Mouse (Mus musculus): ENCODE data around the gene Rasa3. TPM values are rescaled to one million over a fixed set of nuclear protein-coding genes. Genes with fewer than 3 reads are reported as not detected.

Rasa3 gene
- total and polyA plus RNA-seq, 2 experiments from 2014 or later = 13.2 to 29.9 TPM

- 0 out of 2 replicates have a peak, but pooled peaks cover 4% of the 10 kb centered on the region for H3K9me3 ChIP-seq (replicated peaks; ENCODE audit: control insufficient read depth, low read length)
- no peaks in the 10 kb centered on the region for H3K4me1 ChIP-seq (ENCODE audit: control insufficient read depth, insufficient read depth)
- H3K36me3 ChIP-seq (replicated peaks; ENCODE audit: control insufficient read depth, insufficient read depth, low read length) = no peaks in the 10 kb centered on the region
- 70% methylated on average over 5 of the region's 5 CpGs for WGBS
- no peaks in the 10 kb centered on the region for H3K27me3 ChIP-seq (ENCODE audit: control insufficient read depth, insufficient read depth, low read length)
- H3K27ac ChIP-seq (ENCODE audit: low read depth) = no peak overlapping the region
- DNase-seq (ENCODE audit: low spot score) (no peak), ATAC-seq (ENCODE audit: insufficient read depth, low read depth) (no peak)
- no peak overlapping the region for H3K4me3 ChIP-seq (ENCODE audit: low read depth, low read length)
- H3K4me2 ChIP-seq (ENCODE audit: low read depth, low read length) = no peak overlapping the region
- H3K9ac ChIP-seq (replicated peaks; ENCODE audit: low read depth, low read length) = no peak overlapping the region
- no peak for TF ChIP-seq EP300 (IDR thresholded peaks at IDR 0.05; ENCODE audit: low read depth)
- TF ChIP-seq CTCF (IDR thresholded peaks at IDR 0.05; ENCODE audit: low read depth) = no peak
Observed at GRCm38 (mm10) chr8:13540122-13540521, 137.3 kb downstream of the Rasa3 start.

DNA sequence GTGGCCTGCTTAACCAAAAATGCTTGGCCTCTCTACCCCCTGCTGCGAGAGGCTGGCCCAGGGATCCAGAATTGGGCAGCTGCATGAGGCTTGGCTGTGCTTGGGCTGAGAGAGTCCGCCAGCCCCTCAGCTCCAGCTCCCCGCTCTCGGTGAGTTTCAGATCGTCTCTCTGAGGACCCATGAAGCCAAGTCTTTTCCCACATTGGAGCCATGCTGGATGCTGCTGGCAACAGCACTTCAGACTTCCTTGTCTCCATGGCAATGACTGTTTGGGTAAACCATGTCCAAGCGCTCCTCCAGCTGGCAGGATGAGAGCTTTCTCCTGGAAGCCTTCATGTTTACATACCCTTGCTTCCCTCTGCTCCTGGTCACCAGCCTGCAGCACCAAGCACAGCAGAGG, 138.6 kb downstream of the Rasa3 start:
- no peaks in the 10 kb centered on the region for H3K9me3 ChIP-seq (replicated peaks; ENCODE audit: control insufficient read depth, low read length)
- H3K27ac ChIP-seq (ENCODE audit: low read depth) = no peak overlapping the region
- no peaks in the 10 kb centered on the region for H3K4me1 ChIP-seq (ENCODE audit: control insufficient read depth, insufficient read depth)
- ATAC-seq (ENCODE audit: insufficient read depth, low read depth) = peak; percentile 77
- H3K4me3 ChIP-seq (ENCODE audit: low read depth, low read length) = no peak overlapping the region
- no peak overlapping the region for H3K9ac ChIP-seq (replicated peaks; ENCODE audit: low read depth, low read length)
- H3K4me2 ChIP-seq (ENCODE audit: low read depth, low read length) = no peak overlapping the region
- H3K27me3 ChIP-seq (ENCODE audit: control insufficient read depth, insufficient read depth, low read length) = no peaks in the 10 kb centered on the region
- peak; percentile 71 for DNase-seq (ENCODE audit: low spot score)
- 41% methylated on average over 6 of the region's 6 CpGs for WGBS
- no peaks in the 10 kb centered on the region for H3K36me3 ChIP-seq (replicated peaks; ENCODE audit: control insufficient read depth, insufficient read depth, low read length)
- TF ChIP-seq EP300 (IDR thresholded peaks at IDR 0.05; ENCODE audit: low read depth) (no peak), CTCF (IDR thresholded peaks at IDR 0.05; ENCODE audit: low read depth) (no peak)

DNA sequence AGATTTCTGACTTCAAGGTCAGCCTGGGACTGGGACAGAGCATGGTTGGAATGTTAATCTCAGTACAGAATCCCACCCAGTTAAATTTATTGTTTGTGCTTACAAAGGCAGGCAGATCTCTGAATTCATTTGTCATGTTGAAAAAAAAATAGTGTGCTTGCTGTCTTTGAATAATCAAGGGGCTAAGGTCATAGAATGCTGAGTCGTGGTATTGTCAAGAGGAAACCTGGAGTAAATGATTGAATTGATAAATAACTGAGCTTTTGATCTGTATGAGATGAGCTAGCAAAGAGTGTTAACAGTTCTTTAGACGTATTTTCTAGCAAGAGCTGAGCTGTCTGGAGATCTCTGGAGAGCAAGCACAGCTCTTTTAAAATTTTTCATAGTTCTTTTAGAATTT, 140.3 kb downstream of the Rasa3 start:
- ATAC-seq (ENCODE audit: insufficient read depth, low read depth) = no peak
- H3K4me3 ChIP-seq (ENCODE audit: low read depth, low read length) = no peak overlapping the region
- no peak for DNase-seq (ENCODE audit: low spot score)
- no peak overlapping the region for H3K4me2 ChIP-seq (ENCODE audit: low read depth, low read length)
- WGBS = 76% methylated on average over 2 of the region's 2 CpGs
- H3K27ac ChIP-seq (ENCODE audit: low read depth) = no peak overlapping the region
- H3K4me1 ChIP-seq (ENCODE audit: control insufficient read depth, insufficient read depth) = peaks cover 5% of the 10 kb centered on the region; the same call in 1 of the 2 replicates
- no peaks in the 10 kb centered on the region for H3K27me3 ChIP-seq (ENCODE audit: control insufficient read depth, insufficient read depth, low read length)
- H3K9me3 ChIP-seq (replicated peaks; ENCODE audit: control insufficient read depth, low read length) = no peaks in the 10 kb centered on the region
- no peak overlapping the region for H3K9ac ChIP-seq (replicated peaks; ENCODE audit: low read depth, low read length)
- no peak for TF ChIP-seq CTCF (IDR thresholded peaks at IDR 0.05; ENCODE audit: low read depth)
- no peaks in the 10 kb centered on the region for H3K36me3 ChIP-seq (replicated peaks; ENCODE audit: control insufficient read depth, insufficient read depth, low read length)

GRCm38 (mm10) chr8:13533123-13533522, 144.3 kb downstream of the Rasa3 start:
- H3K9me3 ChIP-seq (replicated peaks; ENCODE audit: control insufficient read depth, low read length) = no peaks in the 10 kb centered on the region
- H3K27me3 ChIP-seq (ENCODE audit: control insufficient read depth, insufficient read depth, low read length) = no peaks in the 10 kb centered on the region
- ATAC-seq (ENCODE audit: insufficient read depth, low read depth) (no peak), DNase-seq (ENCODE audit: low spot score) (no peak)
- H3K4me2 ChIP-seq (ENCODE audit: low read depth, low read length) = no peak overlapping the region
- no peak overlapping the region for H3K27ac ChIP-seq (ENCODE audit: low read depth)
- H3K36me3 ChIP-seq (replicated peaks; ENCODE audit: control insufficient read depth, insufficient read depth, low read length) = no peaks in the 10 kb centered on the region
- 74% methylated on average over 8 of the region's 8 CpGs for WGBS
- no peak overlapping the region for H3K9ac ChIP-seq (replicated peaks; ENCODE audit: low read depth, low read length)
- H3K4me1 ChIP-seq (ENCODE audit: control insufficient read depth, insufficient read depth) = peaks cover 37% of the 10 kb centered on the region
- TF ChIP-seq EP300 (IDR thresholded peaks at IDR 0.05; ENCODE audit: low read depth) (no peak), CTCF (IDR thresholded peaks at IDR 0.05; ENCODE audit: low read depth) (no peak)
- no peak overlapping the region for H3K4me3 ChIP-seq (ENCODE audit: low read depth, low read length)

DNA sequence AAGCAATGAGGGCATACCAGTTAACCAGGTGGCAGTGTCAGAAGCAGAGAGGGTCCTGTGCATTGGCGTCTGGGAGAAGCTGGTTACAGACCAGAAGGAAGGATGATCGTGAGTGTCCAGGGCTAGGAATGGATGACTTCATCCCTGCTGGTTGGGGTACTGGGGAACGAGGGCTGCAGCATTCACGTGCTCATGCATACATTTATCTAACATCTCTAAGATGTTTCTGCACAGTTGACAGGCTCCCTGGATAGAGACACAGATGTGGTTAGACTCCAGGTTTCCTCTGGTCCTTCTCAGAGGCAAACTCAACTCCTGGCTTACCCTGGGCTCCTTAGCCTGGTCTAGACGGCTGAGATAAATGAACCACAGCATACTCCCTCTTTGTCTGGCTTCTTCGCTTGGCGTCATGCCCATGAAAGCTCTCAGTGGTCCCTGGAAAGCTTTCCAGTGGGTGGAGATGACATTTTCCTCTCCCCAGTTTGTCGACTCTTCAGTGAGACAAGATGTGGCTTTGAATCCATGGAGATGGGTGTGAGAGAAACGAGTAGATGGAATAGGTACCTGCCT, 145.7 kb downstream of the Rasa3 start:
- H3K4me3 ChIP-seq (ENCODE audit: low read depth, low read length) = no peak overlapping the region
- no peak for ATAC-seq (ENCODE audit: insufficient read depth, low read depth)
- peaks cover 37% of the 10 kb centered on the region for H3K4me1 ChIP-seq (ENCODE audit: control insufficient read depth, insufficient read depth)
- H3K36me3 ChIP-seq (replicated peaks; ENCODE audit: control insufficient read depth, insufficient read depth, low read length) = no peaks in the 10 kb centered on the region
- H3K9me3 ChIP-seq (replicated peaks; ENCODE audit: control insufficient read depth, low read length) = peaks cover 7% of the 10 kb centered on the region
- TF ChIP-seq CTCF (IDR thresholded peaks at IDR 0.05; ENCODE audit: low read depth) (no peak), EP300 (IDR thresholded peaks at IDR 0.05; ENCODE audit: low read depth) (no peak)
- no peaks in the 10 kb centered on the region for H3K27me3 ChIP-seq (ENCODE audit: control insufficient read depth, insufficient read depth, low read length)
- 23% methylated on average over 9 of the region's 9 CpGs for WGBS
- no peak for DNase-seq (ENCODE audit: low spot score)
- no peak overlapping the region for H3K4me2 ChIP-seq (ENCODE audit: low read depth, low read length)
- no peak overlapping the region for H3K9ac ChIP-seq (replicated peaks; ENCODE audit: low read depth, low read length)
- H3K27ac ChIP-seq (ENCODE audit: low read depth) = 0 out of 2 replicates have a peak overlapping the region, but pooled peaks have one; percentile 21

DNA sequence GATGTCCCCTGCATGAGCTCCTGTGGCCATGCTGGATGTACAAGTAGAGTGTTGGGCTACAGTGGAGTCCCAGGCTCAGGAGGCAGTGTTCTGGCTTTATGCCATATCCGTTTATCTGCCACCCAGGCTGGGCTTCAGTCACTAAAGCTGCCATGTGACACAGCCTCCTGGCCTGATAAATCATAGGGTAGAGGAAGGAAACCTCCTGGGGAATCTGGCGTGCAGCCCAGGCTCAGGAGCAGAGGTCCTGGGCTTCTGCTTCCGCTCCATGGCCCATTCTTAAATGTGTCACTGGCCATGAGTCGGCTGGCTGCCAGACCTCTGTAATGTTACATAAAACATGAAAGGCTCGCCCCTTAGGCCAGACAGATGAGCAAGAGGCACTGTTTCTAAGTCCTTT, 146.5 kb downstream of the Rasa3 start:
- DNase-seq (ENCODE audit: low spot score) (peak; percentile 85), ATAC-seq (ENCODE audit: insufficient read depth, low read depth) (peak; percentile 78)
- Histone ChIP-seq H3K36me3 (replicated peaks; ENCODE audit: control insufficient read depth, insufficient read depth, low read length) (no peaks in the 10 kb centered on the region), H3K27me3 (ENCODE audit: control insufficient read depth, insufficient read depth, low read length) (no peaks in the 10 kb centered on the region), H3K4me3 (ENCODE audit: low read depth, low read length) (no peak overlapping the region), H3K27ac (ENCODE audit: low read depth) (peak overlapping the region; percentile 77), H3K9ac (replicated peaks; ENCODE audit: low read depth, low read length) (no peak overlapping the region), H3K4me1 (ENCODE audit: control insufficient read depth, insufficient read depth) (peaks cover 37% of the 10 kb centered on the region), H3K9me3 (replicated peaks; ENCODE audit: control insufficient read depth, low read length) (peaks cover 7% of the 10 kb centered on the region), H3K4me2 (ENCODE audit: low read depth, low read length) (no peak overlapping the region)
- TF ChIP-seq CTCF (IDR thresholded peaks at IDR 0.05; ENCODE audit: low read depth) = 0 out of 2 replicates have a peak, but pooled peaks have one; percentile 7
- peak; percentile 93 for TF ChIP-seq EP300 (IDR thresholded peaks at IDR 0.05; ENCODE audit: low read depth)
- WGBS = 9% methylated on average over 5 of the region's 5 CpGs

Data from heart, postnatal 0 days (tissue).